In the genomic region with DNA sequence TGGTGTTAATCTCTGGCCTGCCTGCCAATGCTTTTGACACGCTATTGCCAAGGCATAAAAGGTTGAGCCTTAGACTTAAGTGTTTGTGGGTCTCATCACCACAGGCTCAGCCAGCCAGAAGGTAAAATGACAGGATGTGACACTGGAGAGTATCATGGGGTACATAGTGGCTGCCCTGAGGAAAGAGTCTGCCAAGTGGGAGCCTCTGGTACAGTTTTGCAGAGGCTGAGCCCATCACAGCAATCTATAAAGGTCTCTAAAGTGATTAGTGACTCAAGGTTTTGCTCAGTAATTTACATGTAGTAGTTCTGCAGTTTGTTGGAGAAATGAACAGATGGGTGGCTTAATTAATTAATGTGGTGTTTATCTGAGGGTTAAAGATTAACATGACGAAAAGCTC, we compare ENCODE assay signal across 17 mouse cellular contexts.
"Had no signal": no experiment of that assay in that cellular context is flagged by ENCODE, and none has a peak within 500 bp of the region (broad histone marks: within the 10 kb centered on the region; RNA-seq: fewer than 3 reads in every experiment).

No protein-coding gene starts in this region.

- H3K4me2 ChIP-seq: kidney, embryonic 15.5 days; liver, embryonic 13.5 days; midbrain, embryonic 12.5 days; neural tube, embryonic 12.5 days; stomach, embryonic 15.5 days had no signal

- H3K9ac ChIP-seq: kidney, embryonic 15.5 days; liver, embryonic 13.5 days; midbrain, embryonic 12.5 days; neural tube, embryonic 12.5 days; stomach, embryonic 15.5 days had no signal

- H3K9me3 ChIP-seq: kidney, embryonic 15.5 days; liver, embryonic 13.5 days; midbrain, embryonic 12.5 days; neural tube, embryonic 12.5 days; stomach, embryonic 15.5 days had no signal

- H3K27me3 ChIP-seq: kidney, embryonic 15.5 days; liver, embryonic 13.5 days; midbrain, embryonic 12.5 days; neural tube, embryonic 12.5 days; stomach, embryonic 15.5 days had no signal

- H3K4me1 ChIP-seq: kidney, embryonic 15.5 days; liver, embryonic 13.5 days; midbrain, embryonic 12.5 days; neural tube, embryonic 12.5 days; stomach, embryonic 15.5 days had no signal

- H3K4me3 ChIP-seq: kidney, embryonic 15.5 days; left cerebral cortex, adult 2 months; liver, embryonic 13.5 days; midbrain, embryonic 12.5 days; neural tube, embryonic 12.5 days; stomach, embryonic 15.5 days had no signal

- H3K27ac ChIP-seq: kidney, embryonic 15.5 days; left cerebral cortex, adult 2 months; liver, embryonic 13.5 days; midbrain, embryonic 12.5 days; neural tube, embryonic 12.5 days; stomach, embryonic 15.5 days had no signal

- DNase-seq: kidney, adult 11 months; kidney, adult 8-10 months; kidney, postnatal 10 days; kidney, postnatal 36 days; layer of hippocampus, postnatal 36 days; liver, embryonic 13.5 days; lung, adult 2 months; lung, postnatal 14 days; lung, postnatal 4 days; right cerebral cortex, postnatal 25 days; spleen, adult 18-20 months; thymus, postnatal 25 days had no signal

- H3K36me3 ChIP-seq: kidney, embryonic 15.5 days; liver, embryonic 13.5 days; midbrain, embryonic 12.5 days; neural tube, embryonic 12.5 days; stomach, embryonic 15.5 days had no signal
